Mouse (Mus musculus) kidney, postnatal 25 days (tissue): Measurements from ENCODE around the gene Sema4c.
A peak's percentile ranks its signal among the peaks of the same experiment; 100 is the strongest.

Experiments used
- DNase-seq, 2 experiments: peaks; one replicate each; pipeline ENCODE4 v3.0.0; 2021; ENCODE audit warnings: mixed read lengths in 2 of 2

Gene Sema4c

DNA sequence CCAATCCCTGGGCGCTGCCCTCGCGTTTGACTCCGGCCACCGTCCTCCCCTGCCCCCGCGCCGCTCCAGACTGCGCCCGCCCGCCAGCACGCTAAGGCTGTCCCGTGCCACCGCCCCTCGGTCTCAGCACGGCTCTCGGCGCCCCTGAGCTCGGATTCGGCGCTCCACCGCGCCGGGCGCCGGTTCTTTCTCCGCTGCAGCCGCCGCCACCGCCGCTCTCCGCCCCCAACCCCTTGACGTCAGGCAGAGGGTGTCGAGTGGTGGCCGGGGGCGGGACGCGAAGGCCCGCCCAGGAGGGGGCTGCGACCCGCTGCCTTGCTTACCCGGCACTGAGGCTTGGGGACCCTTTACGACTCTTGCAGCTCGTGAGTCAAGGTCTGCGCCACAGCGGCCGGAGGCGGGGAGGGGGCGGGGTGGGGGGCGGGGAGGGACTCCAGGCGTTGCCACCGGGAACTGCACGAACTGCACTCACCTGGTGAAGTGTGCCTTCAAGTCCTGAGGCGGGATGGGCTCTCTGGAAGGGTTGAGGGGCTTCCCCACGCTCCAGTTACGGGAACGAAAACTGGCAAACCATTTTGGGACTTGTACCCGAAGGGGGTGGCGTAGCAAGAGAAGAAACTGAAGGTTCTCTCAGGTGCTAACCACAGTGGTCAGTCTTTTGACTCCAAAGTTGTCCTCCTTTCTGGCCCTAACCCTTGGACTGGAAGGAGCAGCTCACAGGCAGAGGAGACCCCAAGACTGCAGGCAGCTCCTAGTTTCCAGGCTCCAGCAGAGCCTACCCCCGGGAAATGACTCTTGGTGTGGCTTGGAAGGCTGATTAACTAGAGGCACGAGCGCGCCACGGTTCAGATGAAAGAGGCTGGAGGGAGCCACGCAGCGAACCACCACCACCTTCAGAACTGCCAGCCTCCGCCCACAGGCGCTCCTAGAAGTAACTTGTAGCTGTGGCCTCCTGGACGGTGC, at the start of gene Sema4c:
Sema4c (minus strand) TSS at position 319 of the 963 bp plus-strand sequence.
- DNase-seq = peak; percentile 75 to 87

DNA sequence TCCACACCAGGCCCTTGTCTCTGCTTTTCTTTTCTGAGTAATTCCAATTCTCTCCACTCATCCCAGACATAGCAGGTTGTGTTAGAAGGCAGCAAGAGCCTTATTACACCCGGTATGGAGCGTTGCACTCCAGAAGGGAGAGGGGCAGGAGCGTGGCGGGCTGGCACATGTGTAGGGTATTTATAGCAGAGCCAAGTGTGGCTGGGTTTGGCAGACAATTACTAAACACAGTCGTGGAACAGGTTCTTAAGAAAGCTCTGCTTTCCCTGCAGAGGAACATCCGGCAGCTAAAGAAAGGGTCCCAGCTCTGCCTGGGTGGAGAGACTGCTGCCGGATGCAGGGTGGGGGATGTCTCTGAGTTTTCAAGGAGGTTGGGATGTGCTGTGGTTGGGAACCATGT, 48.8 kb upstream of the Sema4c start:
- DNase-seq = no peak

DNA sequence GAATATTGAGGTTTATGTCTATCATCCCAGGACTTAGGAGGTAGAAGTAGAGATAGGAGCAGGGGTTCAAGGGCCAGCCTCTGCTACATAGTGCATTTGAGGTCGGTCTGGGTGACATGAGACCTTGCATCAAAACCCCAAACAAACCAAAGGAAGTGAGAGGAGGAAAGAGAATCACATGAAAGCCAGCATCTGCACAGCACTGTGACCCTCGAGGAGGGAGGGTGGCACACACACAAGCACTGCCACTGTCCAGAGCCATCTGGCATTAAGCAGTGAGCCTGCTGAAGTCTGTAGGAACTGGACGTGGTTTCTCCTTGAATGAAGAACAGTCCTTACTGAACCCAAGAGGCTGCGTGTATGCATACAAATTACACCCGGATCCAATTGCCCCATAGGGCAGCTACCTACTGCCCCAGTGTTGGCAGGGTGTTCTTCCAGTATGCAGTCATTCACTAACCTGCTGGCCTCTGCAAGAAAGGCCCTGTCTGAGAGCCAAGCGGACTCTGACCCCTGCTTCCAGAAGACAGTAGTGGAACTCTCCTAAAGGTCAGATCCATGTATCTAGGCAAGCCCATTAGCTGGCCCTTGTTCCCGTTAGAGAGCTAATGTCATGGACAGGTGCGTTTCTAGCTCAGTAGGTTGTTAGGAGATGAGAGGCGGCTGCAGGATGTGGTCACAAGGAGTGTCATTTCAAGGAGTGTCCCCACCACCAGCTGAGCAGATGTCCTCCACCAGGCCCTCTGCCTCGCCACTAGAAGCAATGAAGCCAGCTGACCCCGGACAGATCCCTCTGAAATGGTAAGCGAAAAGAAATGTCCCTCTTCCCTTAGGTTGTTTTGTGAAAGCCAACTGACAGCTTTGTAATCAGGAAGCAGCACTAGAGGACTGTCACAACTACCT, 46.4 kb upstream of the Sema4c start:
- peak; percentile 84 to 91 for DNase-seq

DNA sequence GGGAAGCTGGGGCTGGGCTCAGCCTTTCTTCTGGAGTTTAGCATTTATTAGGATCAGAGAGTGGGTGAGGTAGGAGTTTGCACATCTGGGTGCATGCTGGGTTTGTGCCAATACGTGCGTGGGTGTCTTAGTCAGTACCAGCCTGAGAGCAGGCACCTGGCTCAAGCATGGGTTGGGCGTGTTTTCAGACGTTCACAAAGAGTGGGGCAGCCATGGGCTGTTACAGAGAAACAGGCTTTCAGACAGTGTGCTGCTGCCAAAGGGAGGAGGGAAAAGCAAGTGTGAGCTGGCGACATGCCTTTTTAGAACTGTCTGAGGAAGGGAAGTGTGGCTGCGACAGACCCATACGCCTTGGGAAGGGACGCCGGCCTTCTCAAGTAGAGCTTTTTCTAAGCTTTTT, 45.2 kb upstream of the Sema4c start:
- DNase-seq = peak; percentile 50 to 57

DNA sequence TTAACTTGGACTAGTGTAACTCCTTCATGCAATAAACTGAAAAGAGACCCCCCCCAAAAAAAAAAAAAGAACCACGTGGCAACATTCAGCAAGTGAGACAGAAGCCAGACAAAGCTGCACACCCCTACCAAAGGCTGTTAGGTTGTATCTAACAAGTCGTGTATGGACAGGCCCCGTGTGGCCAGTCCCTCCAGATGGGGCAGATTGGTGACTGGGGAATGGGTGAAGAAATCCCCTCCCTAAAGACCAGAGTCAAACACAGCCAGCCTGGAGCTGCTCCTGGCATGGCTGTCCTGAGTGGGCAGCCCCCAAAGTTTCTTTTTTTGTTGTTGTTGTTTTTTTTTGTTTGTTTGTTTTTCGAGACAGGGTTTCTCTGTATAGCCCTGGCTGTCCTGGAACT, 44.1 kb upstream of the Sema4c start:
- no peak for DNase-seq

DNA sequence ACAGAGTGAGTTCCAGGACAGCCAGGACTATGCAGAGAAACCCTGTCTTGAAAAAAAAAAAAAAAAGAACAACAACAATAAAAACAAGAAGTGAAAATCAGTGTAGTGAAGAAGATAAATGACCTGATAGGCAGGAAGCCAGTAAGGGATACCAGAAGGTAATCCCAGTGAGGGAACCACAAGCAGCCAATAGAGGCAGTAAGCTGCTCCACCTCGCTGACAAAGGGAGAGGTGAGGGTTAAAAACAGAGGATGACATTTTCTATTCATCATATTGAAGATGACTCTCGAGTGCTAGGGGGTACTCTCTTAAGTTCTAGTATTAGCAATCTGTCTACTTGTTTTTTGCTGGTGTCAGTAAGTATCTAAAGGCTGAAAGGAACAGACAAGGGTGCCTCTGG, 40.3 kb upstream of the Sema4c start:
- no peak for DNase-seq

DNA sequence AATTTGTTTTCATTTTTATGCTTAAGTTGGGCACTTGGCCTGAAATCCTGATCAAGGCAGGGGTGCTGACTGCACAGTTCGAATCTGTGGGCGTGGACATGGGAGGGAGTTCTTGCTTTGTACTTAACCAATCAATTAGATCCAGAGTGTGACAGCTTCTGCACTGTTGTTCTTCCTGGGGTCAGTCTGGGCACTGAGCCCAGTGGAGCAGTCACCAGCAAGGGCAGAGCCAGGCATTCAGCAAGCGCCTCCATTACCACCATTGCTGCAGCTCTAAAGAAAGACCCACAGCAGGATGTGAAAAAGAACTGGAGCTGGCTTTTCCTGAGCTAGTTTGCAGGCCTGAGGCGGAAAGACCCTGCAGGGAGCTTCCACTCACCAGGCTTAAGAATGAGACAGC, 38.0 kb upstream of the Sema4c start:
- DNase-seq = peak; percentile 73 to 85

DNA sequence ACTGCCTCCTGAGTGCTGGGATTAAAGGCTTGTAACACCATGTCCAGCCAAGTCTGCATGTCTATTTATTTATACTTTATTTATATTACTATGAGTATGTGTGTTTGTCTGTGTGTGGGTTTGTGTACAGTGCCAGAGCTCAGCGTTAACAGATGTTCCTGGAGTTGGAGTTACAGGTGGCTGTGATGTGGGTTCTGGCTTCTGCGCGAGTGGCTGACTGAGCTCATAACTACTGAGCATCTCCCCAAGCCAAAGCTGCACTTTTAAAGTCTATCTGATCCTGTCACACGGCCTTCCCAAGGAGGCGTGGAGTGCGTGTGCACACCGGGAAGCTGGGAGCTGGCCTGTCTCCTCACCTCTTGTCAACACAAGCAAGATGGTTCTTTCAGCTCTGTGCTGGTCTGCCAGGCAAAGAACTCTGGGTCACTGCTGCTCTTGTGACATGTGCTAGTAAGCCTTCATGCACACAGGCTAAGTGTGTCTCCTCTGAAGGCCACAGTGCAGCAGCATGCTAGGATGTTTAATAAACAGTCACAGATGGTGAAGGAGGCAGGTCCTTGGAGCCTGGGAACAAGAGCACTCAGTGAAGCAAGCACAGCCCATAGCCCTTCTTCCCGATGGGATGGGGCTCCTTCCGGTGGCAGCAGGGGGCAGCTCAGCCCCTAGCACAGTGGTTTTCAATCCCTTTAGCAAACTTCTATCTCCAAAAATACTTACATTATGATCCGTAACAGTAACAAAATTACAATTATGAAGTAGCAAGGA, 37.2 kb upstream of the Sema4c start:
- DNase-seq = no peak

DNA sequence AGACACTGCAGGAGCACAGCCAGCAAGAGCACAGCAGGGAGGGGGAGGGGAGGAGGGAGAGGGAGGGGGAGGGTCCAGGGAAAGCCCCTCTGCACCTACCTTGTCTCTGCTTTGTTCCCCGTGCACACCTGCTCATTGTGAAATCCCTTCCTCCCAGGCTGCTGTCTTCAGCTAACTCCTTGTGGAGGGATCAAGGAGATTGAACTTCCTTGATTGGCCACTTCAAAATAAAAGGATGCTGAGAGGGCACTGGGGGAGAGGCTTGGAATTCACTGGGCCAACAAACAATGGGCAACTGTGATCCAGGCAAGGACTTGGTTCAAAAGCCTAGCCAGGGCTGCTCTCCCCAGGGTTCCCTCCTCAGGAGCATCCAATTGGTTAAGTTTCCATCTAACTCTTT, 35.0 kb upstream of the Sema4c start:
- no peak for DNase-seq

DNA sequence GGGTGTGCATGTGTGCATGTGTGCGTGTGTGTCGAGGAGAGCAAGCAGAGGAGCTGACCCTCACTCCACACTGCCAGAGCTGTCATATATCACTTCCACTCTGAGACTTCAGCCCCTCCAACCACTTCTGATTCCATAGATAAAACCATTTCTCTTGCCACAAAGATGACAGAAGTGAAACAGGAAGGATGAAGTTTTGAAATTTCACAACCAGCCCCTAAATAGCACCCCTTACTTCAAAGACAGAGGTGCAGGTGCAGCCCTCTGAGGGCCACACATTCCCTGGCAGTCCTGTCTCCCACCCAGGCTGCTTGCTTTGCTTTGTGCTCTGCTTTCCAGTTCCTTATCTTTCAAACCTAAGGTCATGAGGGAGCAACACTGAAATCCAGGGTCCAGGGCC, 33.3 kb upstream of the Sema4c start:
- DNase-seq = no peak

DNA sequence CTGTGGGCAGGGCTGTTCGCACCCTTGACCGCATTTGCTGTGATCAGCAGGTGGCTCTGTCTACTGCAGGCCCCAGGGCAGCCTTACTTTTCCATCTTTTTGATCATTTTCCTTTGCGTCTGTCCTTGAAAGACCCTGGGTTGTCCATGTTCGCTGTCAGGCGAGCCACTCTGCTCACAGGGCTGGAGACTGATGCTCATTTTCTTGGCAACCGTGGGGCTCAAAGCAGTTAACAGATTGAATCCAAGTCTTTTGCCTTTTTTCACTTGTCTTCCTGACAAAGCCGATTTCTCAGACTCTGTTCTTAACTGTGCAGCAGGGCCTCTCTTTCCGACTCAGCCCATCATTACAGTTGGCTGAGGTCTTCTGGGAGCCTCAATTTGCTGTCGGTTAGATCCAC, 32.5 kb upstream of the Sema4c start:
- no peak for DNase-seq

DNA sequence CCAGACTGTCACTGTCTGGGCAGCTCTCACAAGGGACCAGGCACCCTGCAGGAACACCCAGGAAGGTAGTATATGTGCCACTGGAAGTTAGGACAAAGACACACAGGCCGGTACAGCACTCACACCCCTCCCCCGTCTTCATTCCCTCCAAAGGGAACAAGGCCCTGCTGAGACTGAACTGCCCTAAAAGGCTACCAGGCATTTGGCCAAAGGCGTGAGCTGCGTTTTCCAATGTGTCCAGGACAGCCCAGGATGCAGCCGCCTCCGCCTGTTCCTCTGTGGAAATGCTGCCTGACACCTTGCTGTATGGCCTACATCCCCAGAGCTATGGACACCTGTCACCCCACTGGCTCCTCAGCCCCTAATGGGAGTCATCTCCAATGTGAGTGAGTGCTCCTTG, 31.3 kb upstream of the Sema4c start:
- DNase-seq = peak; percentile 80 to 86

DNA sequence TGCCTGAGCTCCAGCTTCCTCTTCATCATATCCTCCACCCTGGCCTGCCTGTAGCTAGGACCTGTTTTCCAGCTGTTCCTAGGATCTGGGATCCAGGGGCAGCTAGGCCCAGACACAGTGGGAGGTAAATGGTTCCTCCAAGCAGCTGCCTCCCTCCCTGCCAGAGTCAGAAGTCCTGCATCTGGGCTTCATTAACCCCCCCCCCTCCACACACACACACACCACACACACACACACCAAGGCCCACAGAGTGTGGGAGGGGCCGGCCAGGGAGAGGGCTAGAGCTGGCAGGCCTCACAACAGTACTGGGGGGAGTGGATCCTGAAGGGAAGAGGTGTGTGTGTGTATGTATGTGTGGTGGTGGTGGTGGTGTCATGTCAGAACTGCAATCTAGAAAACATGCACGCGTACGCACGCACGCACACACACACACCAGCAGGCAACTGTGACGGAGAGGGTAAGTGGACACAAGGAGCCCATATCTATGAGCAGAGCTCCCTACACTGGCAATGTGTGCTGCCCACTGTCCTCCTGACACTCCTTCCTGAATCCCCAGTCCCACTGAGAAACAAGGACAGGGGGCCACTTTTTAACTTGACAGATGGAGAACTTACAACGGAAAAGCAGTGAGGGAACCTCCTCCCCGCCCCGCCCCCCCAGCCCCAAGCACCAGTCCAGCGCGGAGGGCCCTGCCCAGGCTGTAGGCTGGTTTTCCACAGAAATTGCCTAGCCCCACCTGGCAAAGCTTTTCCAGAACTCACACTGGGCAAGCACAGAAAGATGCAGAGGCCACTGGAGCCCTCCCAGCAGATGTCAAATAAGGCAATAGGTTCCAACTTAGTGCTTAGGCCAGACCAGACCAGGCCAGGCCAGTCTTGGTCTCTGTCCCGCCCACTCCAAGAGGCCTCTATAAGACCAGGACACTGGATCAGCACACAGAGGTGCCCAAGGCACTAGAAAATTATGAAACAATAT, 30.6 kb upstream of the Sema4c start:
- DNase-seq = peak in 1 of 2 experiments; percentile 34

DNA sequence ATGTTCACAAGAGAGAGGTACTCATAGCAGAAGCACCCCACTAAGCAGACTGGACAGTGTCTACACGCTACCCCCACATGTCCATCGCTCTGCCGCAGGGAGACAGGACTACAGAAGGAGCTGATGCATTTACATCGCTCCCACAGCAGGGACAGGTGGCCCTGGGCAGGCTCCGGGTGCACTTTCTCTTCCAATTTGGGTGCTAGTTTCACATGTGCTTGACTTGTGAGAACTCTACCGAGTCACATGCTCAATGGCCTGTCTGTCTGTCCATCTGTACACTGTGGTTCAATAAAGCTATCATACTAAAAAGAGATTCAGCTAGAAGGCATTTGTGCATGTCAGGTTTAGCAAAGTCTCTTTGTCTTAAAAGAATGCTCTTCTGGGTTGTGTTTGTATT, 29.7 kb upstream of the Sema4c start:
- DNase-seq = no peak

DNA sequence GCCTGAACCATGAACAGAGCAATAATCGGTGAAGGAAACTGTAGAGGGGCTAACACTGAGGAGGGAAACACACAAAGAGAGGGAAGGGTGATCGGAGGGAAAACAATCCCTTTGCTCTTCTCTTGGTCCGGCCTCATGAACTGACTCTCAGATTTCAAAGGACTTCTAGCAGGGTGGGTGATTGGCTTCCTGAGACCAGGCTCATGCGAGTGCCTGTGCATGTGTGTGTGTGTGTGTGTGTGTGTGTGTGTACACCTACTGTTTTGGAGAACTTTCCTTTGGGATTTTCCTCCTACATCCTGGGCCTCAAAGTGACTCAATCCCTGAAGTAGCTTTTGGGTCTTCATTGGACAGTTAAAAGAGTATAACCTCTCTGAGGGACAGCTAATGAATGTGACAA, 28.1 kb upstream of the Sema4c start:
- no peak for DNase-seq

DNA sequence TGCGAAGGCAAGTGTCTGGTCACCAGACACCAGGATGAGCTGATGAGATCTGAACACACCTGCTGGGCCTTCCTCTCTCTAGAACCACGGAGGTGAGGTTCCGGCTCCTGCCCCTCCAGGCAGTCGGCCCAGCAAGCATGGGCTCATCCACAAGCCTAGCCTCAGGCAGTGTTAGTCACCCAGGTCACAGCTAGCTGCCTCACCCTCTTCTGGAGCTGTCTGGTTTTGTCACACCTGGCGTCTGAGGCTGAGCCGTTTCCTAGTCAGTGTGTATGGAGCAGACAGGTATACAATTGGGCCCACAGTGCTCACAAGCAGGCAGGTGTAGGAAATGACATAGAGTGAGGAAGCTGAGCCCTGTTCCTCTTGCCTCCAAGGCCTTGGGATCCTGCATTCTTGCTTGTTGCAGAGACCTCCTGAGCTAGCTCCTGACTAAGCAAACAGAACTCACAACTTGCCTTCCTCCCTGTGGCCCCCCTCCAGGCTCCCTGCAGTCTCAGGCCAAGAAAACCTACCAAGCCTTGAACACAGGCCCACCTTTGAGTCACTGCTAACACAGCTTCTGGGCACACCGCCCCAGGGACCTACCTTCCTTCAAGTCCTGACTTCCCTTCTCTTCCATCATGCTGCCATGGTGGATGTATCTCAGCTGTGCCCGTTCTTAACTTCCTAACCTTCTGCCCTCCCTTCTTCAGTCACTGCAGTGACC, 25.4 kb upstream of the Sema4c start:
- no peak for DNase-seq

DNA sequence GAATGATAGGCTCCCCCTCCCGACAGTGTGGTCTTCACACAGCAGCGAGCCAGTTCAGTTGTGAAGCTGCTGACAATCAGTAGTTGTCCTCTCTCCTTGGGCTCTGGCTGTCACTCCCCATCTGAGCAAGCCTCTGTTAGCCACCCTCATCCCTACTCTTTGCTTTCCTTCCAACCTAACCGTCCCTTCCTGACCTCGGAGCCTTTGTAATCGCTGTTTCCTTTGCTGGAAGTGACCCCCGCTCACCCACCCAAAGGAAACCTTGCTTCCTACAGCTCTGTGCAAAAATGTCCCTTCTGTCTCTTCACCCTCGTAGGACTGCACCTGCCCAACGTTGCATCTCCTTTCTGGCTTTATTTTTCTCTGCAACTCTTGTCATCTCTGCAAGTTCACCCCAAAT, 24.1 kb upstream of the Sema4c start:
- DNase-seq = no peak

DNA sequence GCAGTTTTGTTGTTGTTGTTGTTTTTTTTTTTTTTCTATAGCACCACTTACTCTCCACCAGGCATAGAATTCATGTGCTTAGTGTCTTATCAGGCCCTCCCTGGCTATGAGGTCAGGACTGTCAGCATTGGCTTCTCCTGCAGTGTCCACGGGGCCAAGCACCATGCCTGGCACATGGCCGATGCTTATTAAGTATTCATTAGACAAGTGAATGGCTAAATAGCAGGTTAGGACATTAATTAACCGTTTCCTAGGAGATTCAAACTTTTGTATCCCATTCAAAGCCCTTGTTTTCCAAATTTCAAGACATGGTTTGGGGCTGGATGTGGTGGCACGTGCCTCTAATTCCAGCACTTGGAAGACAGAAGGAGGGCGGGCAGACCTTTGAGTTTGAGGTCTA, 23.1 kb upstream of the Sema4c start:
- DNase-seq = no peak

DNA sequence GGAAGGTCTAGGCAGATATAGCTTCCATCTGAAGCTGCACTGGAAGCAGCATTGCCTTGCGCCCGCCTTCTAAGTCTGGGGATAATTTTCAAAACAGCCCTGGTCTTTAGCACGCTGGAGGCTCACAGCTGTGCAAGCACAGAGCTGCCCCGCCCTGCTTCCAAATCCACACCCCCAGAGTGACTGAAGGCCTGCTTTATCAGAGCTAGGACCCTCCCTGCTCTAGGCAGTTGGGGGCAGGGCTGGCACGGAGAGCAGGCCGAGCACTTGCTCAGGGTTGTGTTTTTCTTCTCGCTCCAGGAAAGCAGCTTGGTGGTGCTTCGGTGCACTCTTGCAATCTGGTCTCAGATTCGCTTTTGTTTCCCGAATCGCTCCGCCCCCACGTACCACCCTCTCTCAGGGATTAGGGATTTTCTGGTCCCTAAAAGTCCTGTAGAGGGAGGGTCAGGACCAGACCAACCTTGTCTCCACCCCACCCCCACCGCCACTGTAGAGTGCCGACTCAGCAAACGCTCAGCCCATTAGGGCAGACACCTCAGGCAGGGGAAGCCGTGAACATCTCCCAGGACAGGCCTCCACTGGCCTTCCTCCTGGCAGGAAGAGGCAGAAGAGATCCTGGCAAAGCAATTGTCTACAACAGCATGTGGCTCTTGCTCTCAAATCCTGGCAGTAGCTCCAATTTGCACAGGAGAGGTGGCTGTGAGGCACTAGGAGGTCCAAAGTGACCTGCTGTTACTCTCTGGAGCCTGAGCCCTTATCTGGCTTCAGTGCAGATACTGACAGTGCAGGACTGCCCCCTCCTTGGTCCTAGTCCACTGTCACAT, 22.4 kb upstream of the Sema4c start:
- peak; percentile 63 to 69 for DNase-seq

DNA sequence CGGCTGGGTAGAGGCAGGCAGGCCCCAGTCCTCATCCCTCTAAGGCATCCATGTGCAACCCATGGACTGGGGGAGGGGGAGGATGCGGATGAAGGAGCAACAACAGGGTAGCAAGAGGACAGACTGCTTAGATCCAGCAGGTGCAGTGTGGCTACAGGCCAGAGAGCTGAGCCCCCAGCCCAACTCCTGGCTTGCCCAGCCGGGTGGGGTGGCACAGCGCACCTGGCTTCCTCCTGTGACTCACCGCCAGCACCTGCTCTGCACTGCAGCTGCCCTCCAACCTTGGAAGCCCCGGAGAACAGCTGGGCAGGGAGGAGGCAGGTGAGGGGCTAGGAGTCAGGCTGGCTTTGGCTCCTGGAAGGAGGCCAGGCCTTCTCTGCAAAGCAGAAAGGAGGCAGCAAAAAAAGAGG, 21.8 kb upstream of the Sema4c start:
- no peak for DNase-seq
